7 mouse cellular contexts compared by ENCODE assay signal in genomic region chr1:119420984-119421575, GRCm38 (mm10). TPM values are rescaled to one million over a fixed set of nuclear protein-coding genes. Genes with fewer than 3 reads are reported as not detected.
DNase-seq lines count a peak whose midpoint lies in the region; ATAC-seq and TF ChIP-seq lines count a peak whose summit lies in the region.

No protein-coding gene starts in this region.

- H3K4me3 ChIP-seq in spleen, adult 2 months (ENCODE audit: extremely low read depth, insufficient read depth, insufficient read length): peak overlapping the region; percentile 33; the same call in 1 of the 2 replicates
- H3K4me3 ChIP-seq in embryonic facial prominence, embryonic 10.5 days: peak overlapping the region; percentile 69
- peak overlapping the region; percentile 60 to 74 for H3K4me3 ChIP-seq in heart, embryonic 14.5 days (ENCODE audit: control insufficient read depth in 1 of 2, insufficient read depth in 1 of 2, low read depth in 1 of 2, low read length in 2 of 2)
- H3K4me3 ChIP-seq in limb, embryonic 10.5 days: peak overlapping the region; percentile 60
- peak overlapping the region; percentile 61 for H3K4me3 ChIP-seq in midbrain, embryonic 14.5 days (replicated peaks; ENCODE audit: low read depth, low read length)

- no peak overlapping the region for H3K27ac ChIP-seq in spleen, adult 2 months (ENCODE audit: insufficient read depth, low read length)
- no peak overlapping the region; the same call in 1 of the 2 replicates for H3K27ac ChIP-seq in embryonic facial prominence, embryonic 10.5 days (replicated peaks)
- H3K27ac ChIP-seq in heart, embryonic 14.5 days (replicated peaks in 1 of 2; ENCODE audit: control insufficient read depth in 1 of 2, insufficient read depth in 1 of 2, low read depth in 2 of 2, low read length in 2 of 2): no peak overlapping the region
- H3K27ac ChIP-seq in limb, embryonic 10.5 days: peak overlapping the region; percentile 53
- peak overlapping the region; percentile 55; the same call in 1 of the 2 replicates for H3K27ac ChIP-seq in midbrain, embryonic 14.5 days (replicated peaks; ENCODE audit: low read depth, low read length)

- TF ChIP-seq POLR2A in spleen, adult 2 months (IDR thresholded peaks at IDR 0.05; ENCODE audit: low read depth, low read length): no peak

- no peaks in the 10 kb centered on the region for H3K36me3 ChIP-seq in spleen, adult 2 months (ENCODE audit: control insufficient read depth, insufficient read depth, low read length)
- no peaks in the 10 kb centered on the region for H3K36me3 ChIP-seq in embryonic facial prominence, embryonic 10.5 days (replicated peaks)
- no peaks in the 10 kb centered on the region for H3K36me3 ChIP-seq in heart, embryonic 14.5 days (ENCODE audit: control insufficient read depth, insufficient read depth, low read length)
- no peaks in the 10 kb centered on the region for H3K36me3 ChIP-seq in limb, embryonic 10.5 days
- no peaks in the 10 kb centered on the region for H3K36me3 ChIP-seq in midbrain, embryonic 14.5 days (ENCODE audit: control insufficient read depth, insufficient read depth, low read length)

- no peaks in the 10 kb centered on the region for H3K9me3 ChIP-seq in embryonic facial prominence, embryonic 10.5 days
- H3K9me3 ChIP-seq in heart, embryonic 14.5 days (ENCODE audit: control insufficient read depth, low read length): no peaks in the 10 kb centered on the region
- H3K9me3 ChIP-seq in limb, embryonic 10.5 days (replicated peaks): no peaks in the 10 kb centered on the region
- H3K9me3 ChIP-seq in midbrain, embryonic 14.5 days (ENCODE audit: control insufficient read depth, low read length): no peaks in the 10 kb centered on the region

- H3K27me3 ChIP-seq in spleen, adult 2 months (ENCODE audit: control insufficient read depth, insufficient read depth, low read length): peaks cover 28% of the 10 kb centered on the region
- H3K27me3 ChIP-seq in embryonic facial prominence, embryonic 10.5 days (replicated peaks; ENCODE audit: low read depth, poor library complexity, severe bottlenecking): peaks cover 100% of the 10 kb centered on the region
- H3K27me3 ChIP-seq in heart, embryonic 14.5 days (ENCODE audit: control insufficient read depth, insufficient read depth, low read length): peaks cover 68% of the 10 kb centered on the region
- peaks cover 100% of the 10 kb centered on the region for H3K27me3 ChIP-seq in limb, embryonic 10.5 days (ENCODE audit: low read depth, poor library complexity, severe bottlenecking)
- H3K27me3 ChIP-seq in midbrain, embryonic 14.5 days (ENCODE audit: control insufficient read depth, insufficient read depth, low read length): peaks cover 59% of the 10 kb centered on the region

- TF ChIP-seq CTCF in spleen, adult 2 months (IDR thresholded peaks at IDR 0.05; ENCODE audit: extremely low read depth, insufficient read depth, insufficient read length, insufficient replicate concordance): no peak

- no peak for ATAC-seq in heart, embryonic 14.5 days (ENCODE audit: insufficient number of reproducible peaks, insufficient read depth, low FRiP score, low read depth)
- peak; percentile 44 for ATAC-seq in midbrain, embryonic 14.5 days (ENCODE audit: low FRiP score, low TSS enrichment)

- peak overlapping the region; percentile 93 for H3K4me2 ChIP-seq in heart, embryonic 14.5 days (ENCODE audit: low read length)
- H3K4me2 ChIP-seq in midbrain, embryonic 14.5 days (ENCODE audit: low read length): peak overlapping the region; percentile 97

- WGBS in spleen, adult 2 months: 1% methylated on average over 42 of the region's 78 CpGs
- under 1% methylated on average over 60 of the region's 78 CpGs for WGBS in embryonic facial prominence, embryonic 10.5 days
- WGBS in heart, embryonic 14.5 days: under 1% methylated on average over 42 of the region's 78 CpGs
- WGBS in limb, embryonic 10.5 days: under 1% methylated on average over 56 of the region's 78 CpGs
- 0% methylated on average over 52 of the region's 78 CpGs for WGBS in midbrain, embryonic 14.5 days

- DNase-seq in spleen, adult 2 months (ENCODE audit: low read depth in 1 of 2, low spot score in 2 of 2): no peak
- DNase-seq in spleen, postnatal 4 days (ENCODE audit: low spot score in 2 of 2): no peak
- peak; percentile 65 for DNase-seq in embryonic facial prominence, embryonic 10.5 days (ENCODE audit: low spot score)
- peak; percentile 70 for DNase-seq in limb, embryonic 10.5 days (ENCODE audit: low spot score)
- DNase-seq in midbrain, embryonic 14.5 days: peak; percentile 70
- DNase-seq in spleen, postnatal 14 days (ENCODE audit: low spot score in 2 of 2): no peak

- H3K4me1 ChIP-seq in spleen, adult 2 months (ENCODE audit: control insufficient read depth, insufficient read depth, insufficient read length): peaks cover 6% of the 10 kb centered on the region; the same call in 1 of the 2 replicates
- H3K4me1 ChIP-seq in embryonic facial prominence, embryonic 10.5 days: peaks cover 61% of the 10 kb centered on the region
- H3K4me1 ChIP-seq in heart, embryonic 14.5 days (ENCODE audit: control insufficient read depth in 2 of 2, insufficient read depth in 2 of 2, low read length in 2 of 2): peaks cover 9 to 17% of the 10 kb centered on the region in 2 experiments; a peak in 2 of 4 replicates
- H3K4me1 ChIP-seq in limb, embryonic 10.5 days: peaks cover 67% of the 10 kb centered on the region
- H3K4me1 ChIP-seq in midbrain, embryonic 14.5 days (ENCODE audit: control insufficient read depth, insufficient read depth, low read length): peaks cover 13% of the 10 kb centered on the region

- peak overlapping the region; percentile 68 for H3K9ac ChIP-seq in heart, embryonic 14.5 days (ENCODE audit: low read length)
- peak overlapping the region; percentile 57 for H3K9ac ChIP-seq in midbrain, embryonic 14.5 days (replicated peaks; ENCODE audit: low read length)

RNA-seq across cellular contexts. Expression of gene Inhbb, which starts 1.0 kb away (rescaled TPM):
- polyA plus RNA-seq in spleen, adult 2 months (2012; rRNA removed): 3.6 and 4.2 TPM in 2 replicates
- 0.10 and 0.24 TPM in 2 replicates for polyA plus RNA-seq in embryonic facial prominence, embryonic 10.5 days (2016; fragmentation: Nextera tagmentation; extraction: Ambion mirVana)
- polyA plus RNA-seq in heart, embryonic 14.5 days (2014; fragmentation: Nextera tagmentation; extraction: Ambion mirVana): 0.39 and 0.47 TPM in 2 replicates
- polyA plus RNA-seq in limb, embryonic 10.5 days (2016; fragmentation: Nextera tagmentation; extraction: Ambion mirVana): 0.06 and 0.09 TPM in 2 replicates
- polyA plus RNA-seq in midbrain, embryonic 14.5 days (2014; fragmentation: Nextera tagmentation; extraction: Ambion mirVana): 1.9 and 2.1 TPM in 2 replicates

Comparison
In these comparisons a context has a peak if more than half of its experiments do, and no peak if none do; other contexts are left out.
1. DNase-seq: peak in embryonic facial prominence, embryonic 10.5 days (single experiment), limb, embryonic 10.5 days (single experiment) and midbrain, embryonic 14.5 days (single experiment); none in spleen, adult 2 months (0 of 2), spleen, postnatal 4 days (0 of 2) and spleen, postnatal 14 days (0 of 2).
2. H3K27ac ChIP-seq: peak in limb, embryonic 10.5 days (single experiment) and midbrain, embryonic 14.5 days (single experiment); none in spleen, adult 2 months (single experiment), embryonic facial prominence, embryonic 10.5 days (single experiment) and heart, embryonic 14.5 days (0 of 2).
3. Peak in every context shown above with its lines, with median percentiles within 50 percentile points of each other: H3K4me3 ChIP-seq.